Mouse (Mus musculus): ENCODE measurements at regions not wholly inside any gene's neighbourhood (a gene's known extent, or its start where the extent isn't known, plus 50 kb on each side); places are given as distances from the start of the nearest gene placed in this dataset.

DNA sequence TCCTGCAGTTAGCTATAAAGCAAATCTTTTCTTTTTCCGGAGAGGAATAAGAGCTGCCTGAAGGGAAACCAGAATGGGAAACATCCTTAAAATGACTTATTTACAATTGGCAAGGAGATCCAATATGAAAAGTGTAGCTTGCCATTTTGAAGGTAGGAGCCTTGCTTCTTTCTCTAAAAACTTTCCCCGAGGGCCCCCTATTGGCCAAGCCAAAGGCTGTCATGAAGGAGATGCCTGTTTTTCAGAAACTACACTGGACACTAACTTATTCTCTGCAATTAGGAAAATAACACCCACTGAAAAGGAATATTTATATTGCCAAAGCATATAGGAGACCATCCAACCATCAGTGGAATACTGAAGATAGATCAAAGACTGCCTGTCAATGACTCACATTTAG lies 312.8 kb upstream of the Thrb start:
- DNase-seq (ENCODE audit: low spot score in 2 of 2), result no peak

DNA sequence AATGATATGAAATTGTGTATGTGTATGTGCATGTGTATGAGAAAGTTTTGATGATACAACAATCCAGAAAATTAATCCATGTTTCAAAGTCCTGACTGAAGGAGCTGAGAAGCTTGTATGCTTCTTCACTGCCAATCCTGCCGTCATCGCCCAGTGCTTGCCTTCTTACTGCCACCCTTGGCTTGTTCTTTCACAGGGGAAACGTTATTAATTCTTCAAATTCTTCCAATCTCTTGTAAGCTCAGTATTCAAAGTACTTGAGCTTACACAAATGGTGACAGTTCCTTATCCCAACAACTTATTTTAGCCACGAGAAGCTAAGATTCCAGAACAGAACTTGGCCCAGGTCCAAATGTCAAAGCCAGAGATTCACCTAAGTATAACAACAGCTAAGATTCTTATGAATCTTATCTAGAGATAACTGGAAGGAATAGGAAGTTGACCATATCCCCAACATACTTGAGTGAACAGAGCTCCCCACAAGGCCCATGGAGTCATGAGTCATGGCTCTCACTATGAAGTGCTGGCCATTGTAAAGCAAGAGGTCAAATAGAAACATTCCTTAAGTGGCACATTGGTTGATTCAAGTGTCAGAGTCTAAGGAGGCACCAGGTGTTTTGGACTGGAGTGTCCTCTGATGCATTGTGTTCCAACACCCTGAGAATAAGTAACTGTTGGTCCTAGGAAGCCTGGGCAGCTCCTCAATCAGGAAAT lies 307.6 kb upstream of the Thrb start:
- DNase-seq (ENCODE audit: low spot score in 2 of 2), result no peak
- intact Hi-C loops (cut with DNase I), result no loop called here

More for the DNA sequence above, 312.8 kb upstream of the Thrb start:
- intact Hi-C loops (cut with DNase I), result no loop called here

DNA sequence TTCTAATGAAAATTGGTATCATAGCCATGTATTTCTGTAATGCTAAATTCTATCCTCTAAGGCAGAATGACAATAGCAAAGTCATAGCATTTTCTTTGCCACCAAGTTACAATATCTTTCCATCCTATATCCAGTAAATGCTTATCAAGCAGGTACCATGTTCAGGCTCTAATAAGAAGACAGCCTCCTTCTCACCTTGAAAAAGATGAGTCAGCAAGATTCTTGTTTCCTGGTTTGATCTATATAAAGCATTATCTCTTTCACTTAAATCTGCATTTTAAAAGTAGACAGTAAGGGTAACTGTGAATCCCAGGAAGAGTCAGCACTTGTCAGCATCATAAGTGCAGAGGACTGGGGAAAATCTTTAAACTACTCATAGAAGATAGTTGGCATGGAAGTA lies 298.2 kb upstream of the Thrb start:
- DNase-seq (ENCODE audit: low spot score in 2 of 2), result no peak
- intact Hi-C loops (cut with DNase I), result no loop called here

DNA sequence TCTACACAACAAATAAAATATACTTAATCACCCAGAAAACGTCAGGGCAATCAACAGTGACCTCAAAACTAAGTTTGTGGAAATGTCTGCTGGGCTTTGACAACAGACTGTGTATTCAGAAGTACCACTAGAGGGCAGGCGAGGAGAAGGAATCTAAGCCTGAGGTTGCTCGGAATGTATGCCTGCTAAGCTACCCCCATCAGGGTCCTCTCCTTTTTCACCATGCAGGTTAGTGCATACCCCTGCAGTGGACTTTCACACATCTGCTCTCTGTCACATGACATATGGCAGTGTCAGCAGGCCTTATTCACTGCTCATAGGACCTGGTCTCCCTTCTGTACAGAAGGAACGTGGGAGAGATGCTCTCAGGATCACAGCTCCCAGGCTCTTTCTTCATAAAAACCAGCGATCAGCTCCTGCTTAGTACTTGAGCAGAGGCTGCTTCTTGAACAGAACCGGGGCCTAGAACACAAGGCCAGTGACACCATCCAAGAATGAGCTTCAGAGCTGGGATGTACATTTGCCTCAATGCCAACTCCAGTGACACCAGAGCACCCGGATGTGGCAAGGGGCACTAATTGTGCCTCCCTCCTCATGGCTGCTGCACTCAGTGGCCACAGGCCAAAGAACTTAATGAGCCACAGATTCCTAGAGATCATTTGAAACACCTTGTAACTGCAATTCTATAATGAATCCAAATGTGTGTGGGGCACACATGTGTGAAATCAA lies 257.1 kb upstream of the Thrb start:
- peak; percentile 37 to 66 for DNase-seq (ENCODE audit: low spot score in 2 of 2)
- intact Hi-C loops (cut with DNase I), result loop anchor here (2.0 to 10.0 kb wide), 6 partner anchors 254 to 968 kb away; no protein-coding TSS in a partner anchor

DNA sequence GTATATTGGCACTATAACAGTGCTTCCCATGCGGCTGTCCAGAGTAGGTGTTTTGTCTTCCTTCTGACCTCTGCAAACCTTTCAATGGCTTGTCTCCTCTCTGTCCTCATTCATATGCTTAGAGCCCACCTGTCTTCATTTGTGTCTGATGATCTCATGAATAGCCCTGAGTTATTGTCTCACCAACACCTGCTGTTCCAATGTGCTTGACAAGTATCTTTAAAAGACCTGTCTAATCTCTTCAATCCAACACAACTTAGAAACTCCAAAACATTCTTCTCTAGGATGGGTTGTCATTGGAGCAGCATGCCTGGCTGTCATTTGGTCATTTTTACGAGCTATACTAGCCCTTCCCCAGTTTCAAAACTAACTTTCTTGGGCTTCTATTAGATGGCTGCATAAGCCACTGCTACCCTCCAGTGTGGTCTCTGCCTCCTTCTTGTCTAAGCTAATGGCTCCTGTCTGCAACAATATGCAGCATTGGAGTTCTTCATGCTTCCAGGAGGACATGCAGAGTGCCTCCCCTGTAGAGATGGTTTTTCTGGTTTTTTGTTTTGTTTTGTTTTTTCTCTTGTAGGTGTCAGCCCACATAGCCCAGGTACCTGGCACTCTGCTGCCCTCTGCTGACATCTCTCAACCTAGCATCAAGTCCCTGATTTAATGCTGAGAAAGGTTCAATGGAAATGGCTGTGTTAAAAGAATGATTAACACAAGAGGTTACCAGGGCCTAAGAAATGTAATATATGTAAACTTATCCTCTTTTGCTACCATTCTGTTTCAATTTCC lies 254.3 kb upstream of the Thrb start:
- peak in 1 of 2 experiments; percentile 72 for DNase-seq (ENCODE audit: low spot score in 2 of 2)
- intact Hi-C loops (cut with DNase I), result loop anchor here (10.0 kb wide), 2 partner anchors 519 to 971 kb away; no protein-coding TSS in a partner anchor

DNA sequence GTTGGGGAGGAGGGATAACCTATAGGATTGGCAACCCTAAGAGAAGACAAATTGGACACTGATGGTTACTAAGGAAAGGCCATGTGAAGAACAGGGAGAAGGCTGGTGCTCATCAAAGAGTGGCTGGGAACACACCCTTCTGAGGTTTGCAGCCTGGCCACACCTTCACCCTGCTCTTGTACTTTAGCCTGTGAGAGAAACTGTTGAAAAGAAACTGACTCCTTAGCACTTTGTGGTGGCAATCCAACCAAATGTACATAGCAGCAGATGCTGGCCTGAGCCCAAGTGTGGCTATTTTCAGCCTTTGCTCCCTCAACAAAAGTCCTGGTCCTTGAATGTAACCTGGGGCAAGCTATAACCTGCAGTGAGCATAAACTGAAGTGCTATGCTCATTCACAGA lies 253.2 kb upstream of the Thrb start:
- DNase-seq (ENCODE audit: low spot score in 2 of 2), result no peak
- intact Hi-C loops (cut with DNase I), result loop anchor here (10.0 kb wide), 2 partner anchors 518 to 972 kb away; no protein-coding TSS in a partner anchor

DNA sequence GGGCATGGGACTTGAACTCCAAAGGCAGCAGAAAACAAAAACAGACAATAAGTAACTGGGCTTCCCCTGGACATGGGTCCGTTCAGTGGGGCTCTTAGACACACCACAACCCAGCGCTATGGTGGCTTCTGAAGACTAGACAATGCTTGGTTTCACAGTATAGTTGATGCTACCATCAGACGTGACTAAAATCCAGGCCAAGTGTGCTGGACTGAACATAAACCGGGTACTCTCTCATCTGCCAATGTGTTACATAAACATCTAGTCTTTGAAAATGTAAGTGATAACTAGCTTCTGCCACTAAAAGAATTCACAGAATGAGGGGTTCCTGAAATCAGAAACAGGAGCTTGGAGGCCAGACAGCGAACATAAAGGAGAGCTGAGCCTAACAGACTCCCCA lies 251.7 kb upstream of the Thrb start:
- DNase-seq (ENCODE audit: low spot score in 2 of 2), result no peak

DNA sequence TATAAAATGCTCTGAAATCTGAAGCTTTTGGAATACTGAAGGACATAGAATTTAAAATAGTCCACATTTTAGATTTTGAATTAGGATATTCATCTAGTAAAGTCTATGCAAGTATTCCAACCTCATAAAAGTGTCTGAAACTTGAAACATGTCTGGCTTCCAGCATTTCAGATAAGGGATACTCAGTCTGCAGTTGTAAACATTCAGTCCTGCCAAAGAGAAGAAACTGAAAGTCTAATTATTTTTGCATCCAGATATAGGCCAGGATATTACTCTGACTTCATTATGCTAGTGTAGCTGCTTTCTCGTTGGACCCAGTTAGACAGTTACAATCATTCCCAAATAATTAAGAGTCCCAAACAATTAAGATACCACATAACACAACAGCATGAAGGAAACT lies 251.2 kb upstream of the Thrb start:
- intact Hi-C loops (cut with DNase I), result loop anchor here (10.0 kb wide), 2 partner anchors 516 to 974 kb away; no protein-coding TSS in a partner anchor
- no peak for DNase-seq (ENCODE audit: low spot score in 2 of 2)

More for the DNA sequence above, 251.7 kb upstream of the Thrb start:
- intact Hi-C loops (cut with DNase I), result loop anchor here (10.0 kb wide), 2 partner anchors 516 to 974 kb away; no protein-coding TSS in a partner anchor

- DNase-seq (ENCODE audit: low spot score in 2 of 2), result no peak
- intact Hi-C loops (cut with DNase I), result loop anchor here (10.0 kb wide), 2 partner anchors 515 to 975 kb away; no protein-coding TSS in a partner anchor
Observed at GRCm38 (mm10) chr14:17409497-17409896, 250.6 kb upstream of the Thrb start.

- no peak for DNase-seq (ENCODE audit: low spot score in 2 of 2)
- intact Hi-C loops (cut with DNase I), result no loop called here
Observed at GRCm38 (mm10) chr14:17410752-17411151, 249.3 kb upstream of the Thrb start.

GRCm38 (mm10) chr14:17411299-17411698 lies 248.8 kb upstream of the Thrb start:
- DNase-seq (ENCODE audit: low spot score in 2 of 2), result no peak
- intact Hi-C loops (cut with DNase I), result no loop called here

GRCm38 (mm10) chr14:17414246-17414888 lies 245.7 kb upstream of the Thrb start:
- intact Hi-C loops (cut with DNase I), result no loop called here
- DNase-seq (ENCODE audit: low spot score in 2 of 2), result no peak

DNA sequence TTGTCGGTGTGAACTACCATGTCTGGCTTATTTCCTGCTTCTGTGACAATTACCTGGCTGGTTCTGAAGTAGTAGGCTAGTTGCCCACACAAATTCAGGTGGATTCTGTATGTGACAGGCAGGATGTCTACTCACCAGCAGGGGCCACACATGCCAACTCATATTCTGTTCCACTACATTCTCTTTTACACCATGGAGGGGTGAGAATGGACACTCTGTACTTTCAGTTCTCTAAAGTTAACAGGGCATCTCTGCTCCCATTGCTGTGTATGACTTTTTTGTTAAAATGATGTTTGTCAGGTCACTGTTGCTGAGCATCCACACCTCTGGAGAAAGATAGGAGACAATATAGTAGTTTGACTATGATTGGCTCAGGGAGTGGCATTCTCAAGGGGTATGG lies 232.3 kb upstream of the Thrb start:
- no peak for DNase-seq (ENCODE audit: low spot score in 2 of 2)
- intact Hi-C loops (cut with DNase I), result no loop called here

- intact Hi-C loops (cut with DNase I), result no loop called here
- DNase-seq (ENCODE audit: low spot score in 2 of 2), result no peak
Observed at GRCm38 (mm10) chr14:17429157-17429556, 230.9 kb upstream of the Thrb start.

GRCm38 (mm10) chr14:17433346-17433745 lies 226.7 kb upstream of the Thrb start:
- intact Hi-C loops (cut with DNase I), result no loop called here

GRCm38 (mm10) chr14:17457946-17458345 lies 202.1 kb upstream of the Thrb start:
- intact Hi-C loops (cut with DNase I), result no loop called here
- no peak for DNase-seq (ENCODE audit: low spot score in 2 of 2)

More at GRCm38 (mm10) chr14:17433346-17433745, 226.7 kb upstream of the Thrb start:
- peak in 1 of 2 experiments; percentile 24 for DNase-seq (ENCODE audit: low spot score in 2 of 2)

DNA sequence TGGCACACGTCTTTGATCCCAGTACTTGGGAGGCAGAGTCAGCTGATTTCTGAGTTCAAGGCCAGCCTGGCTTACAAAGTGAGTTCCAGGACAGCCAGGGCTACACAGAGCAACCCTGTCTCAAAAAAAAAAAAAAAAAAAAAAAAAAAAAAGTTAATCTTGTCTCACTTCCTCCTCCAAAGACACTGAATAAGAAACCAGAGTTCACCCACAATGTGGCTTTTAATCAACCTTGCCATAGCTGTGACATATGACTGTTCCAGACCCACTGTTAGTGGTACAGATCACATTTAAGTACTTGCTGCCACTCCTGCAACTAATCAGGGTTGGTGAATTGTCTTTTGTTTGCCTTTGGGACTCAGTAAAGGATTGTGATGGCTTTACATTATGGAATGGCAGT lies 181.1 kb upstream of the Thrb start:
- intact Hi-C loops (cut with DNase I), result no loop called here

DNA sequence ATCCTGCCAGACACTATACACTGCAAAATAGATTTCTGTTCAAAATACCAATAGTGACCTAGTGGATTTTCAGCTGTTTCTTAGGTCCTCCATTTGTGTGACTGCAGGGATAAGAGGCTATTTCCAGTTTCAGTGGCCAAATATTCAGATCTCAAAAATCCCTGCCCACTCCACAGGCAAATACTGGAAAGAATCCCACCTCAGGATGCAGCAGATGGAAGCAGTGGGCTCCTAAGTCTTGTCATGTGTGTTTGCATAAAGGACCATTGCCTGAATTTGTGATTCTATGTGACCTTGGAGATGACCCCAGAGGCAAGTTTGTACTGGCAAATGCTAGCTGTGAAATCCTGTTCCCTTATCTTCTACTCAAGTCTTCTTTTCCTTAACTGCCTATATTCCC lies 175.2 kb upstream of the Thrb start:
- DNase-seq (ENCODE audit: low spot score in 2 of 2), result no peak
- intact Hi-C loops (cut with DNase I), result no loop called here

More for the DNA sequence above, 181.1 kb upstream of the Thrb start:
- no peak for DNase-seq (ENCODE audit: low spot score in 2 of 2)

DNA sequence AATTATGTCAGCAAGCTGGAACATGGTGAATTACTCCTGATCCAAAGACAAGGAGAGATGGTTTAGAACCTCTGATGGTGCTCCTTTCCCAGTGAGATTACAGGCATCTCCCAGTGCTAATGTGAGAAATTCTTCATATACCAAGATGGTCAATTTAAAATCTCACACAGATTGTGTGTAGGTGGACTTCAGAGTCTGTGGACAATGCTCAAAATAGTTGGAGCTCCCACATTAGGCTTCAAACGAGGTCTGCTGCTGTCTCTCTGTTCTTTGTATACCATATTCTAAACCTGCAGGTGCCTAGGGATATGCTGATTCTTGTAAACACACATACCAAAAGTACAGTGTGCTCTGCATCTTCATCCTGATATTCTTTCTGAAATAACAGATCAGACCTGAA lies 146.3 kb upstream of the Thrb start:
- peak; percentile 9 to 38 for DNase-seq (ENCODE audit: low spot score in 2 of 2)
- intact Hi-C loops (cut with DNase I), result loop anchor here (5.0 kb wide), 1 partner anchor 94 kb away; no protein-coding TSS in a partner anchor
